Mouse (Mus musculus): ENCODE data around the gene Yipf1.

Yipf1 gene

DNA sequence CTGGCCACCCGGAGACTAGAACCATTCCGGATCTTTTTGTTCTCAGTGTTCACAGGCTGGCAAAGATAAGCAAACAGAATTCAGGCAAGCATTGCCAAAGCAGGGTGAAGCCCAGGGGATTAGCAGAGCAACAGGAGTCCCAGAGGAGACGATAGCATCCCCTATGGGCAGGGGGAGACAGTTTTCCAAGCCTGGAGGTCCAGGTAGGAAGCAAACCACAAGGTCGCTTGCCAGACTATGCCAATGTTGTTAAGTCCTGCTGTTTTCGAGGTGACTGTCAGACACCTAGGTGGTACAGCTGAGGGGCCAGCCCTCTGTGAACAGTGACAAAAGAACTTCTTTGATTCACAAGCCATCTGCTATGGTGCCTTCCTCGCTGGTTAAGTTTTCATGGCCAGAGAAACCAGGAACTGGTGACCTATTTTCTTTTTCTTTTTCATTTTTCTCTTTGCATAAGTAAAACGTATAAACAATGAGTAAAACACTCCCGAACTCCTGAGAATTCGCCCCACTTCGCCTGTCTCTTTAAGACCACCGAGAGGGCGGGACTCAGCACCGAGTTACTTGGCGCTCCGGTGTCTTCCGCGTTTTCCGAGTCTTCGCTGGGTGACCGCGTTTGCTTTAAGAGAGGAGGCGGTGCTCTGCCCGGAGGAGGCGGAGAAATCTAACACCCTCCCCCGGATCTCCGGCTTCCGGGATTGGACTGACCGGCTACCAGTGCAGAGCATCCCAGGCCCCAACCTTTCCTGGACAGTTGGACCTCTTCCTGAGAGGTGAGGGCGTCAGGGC is at the start of gene Yipf1:
Gene Yipf1 (plus strand): TSS at position 674 of the 789 bp plus-strand sequence.
- DNase-seq = peak; percentile 84 to 89

DNA sequence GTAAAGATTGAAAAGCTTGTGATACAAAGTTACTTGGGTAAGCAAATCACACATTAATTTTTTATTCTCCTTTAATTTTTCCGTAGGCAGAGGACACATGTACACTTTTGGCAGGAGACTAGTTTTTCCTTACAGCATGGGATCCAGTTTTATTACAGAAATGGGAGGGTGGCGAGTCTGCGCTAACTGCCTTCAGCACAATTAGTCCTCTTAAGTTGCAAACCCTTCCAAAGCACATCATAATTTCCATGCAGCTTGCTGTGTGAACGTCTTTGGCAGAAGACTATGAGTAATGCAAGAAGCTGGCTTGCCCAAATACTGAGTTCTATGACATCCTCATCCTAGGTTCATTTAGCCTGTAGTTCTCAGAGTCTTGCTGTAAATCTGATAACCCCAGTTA is 40.5 kb upstream of the Yipf1 start:
- no peak for DNase-seq

DNA sequence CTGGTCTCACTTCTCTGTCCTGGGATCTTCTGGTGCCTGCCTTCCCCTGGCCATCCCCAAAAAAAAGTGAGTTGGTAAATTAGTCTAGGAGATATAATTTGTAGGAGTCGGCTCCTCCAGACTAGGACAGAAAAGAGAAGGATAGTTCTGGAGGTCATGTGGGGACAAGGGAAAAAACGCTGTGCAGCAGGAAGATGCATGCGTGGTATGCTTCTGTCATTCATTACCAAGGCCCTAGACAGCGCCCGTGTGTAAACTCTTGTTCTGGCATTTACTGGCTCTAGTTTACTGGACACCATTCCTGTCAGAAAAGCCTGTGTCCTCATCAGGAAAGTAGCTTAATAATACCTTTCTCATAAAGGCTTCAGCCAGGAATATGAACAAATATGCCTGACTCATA is 39.7 kb upstream of the Yipf1 start:
- no peak for DNase-seq

DNA sequence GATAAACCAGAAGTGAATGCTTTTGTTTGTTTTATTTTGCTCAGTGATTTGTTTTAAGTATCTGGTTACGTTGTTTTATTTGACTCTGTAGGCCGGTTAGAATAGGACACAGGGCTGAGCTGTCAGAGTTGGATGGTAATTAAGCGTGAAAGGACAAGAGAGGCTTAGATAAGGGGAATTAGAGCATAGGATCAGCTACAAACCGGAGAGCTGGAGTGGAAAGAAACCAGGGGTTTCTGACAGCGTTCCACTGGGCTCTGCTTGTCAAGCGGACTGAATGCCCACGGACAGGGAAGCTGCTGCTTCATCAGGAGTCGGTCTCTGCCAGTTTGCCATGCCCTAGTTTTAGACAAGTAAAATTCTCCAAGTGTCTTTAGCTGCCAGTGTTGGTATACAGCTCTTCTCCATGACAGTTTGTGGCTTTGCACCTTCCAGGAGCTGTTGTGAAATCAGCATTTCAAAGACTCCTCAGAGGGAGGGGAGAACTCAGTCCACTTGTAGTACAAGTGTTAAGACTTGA is 35.9 kb upstream of the Yipf1 start:
- DNase-seq = no peak

DNA sequence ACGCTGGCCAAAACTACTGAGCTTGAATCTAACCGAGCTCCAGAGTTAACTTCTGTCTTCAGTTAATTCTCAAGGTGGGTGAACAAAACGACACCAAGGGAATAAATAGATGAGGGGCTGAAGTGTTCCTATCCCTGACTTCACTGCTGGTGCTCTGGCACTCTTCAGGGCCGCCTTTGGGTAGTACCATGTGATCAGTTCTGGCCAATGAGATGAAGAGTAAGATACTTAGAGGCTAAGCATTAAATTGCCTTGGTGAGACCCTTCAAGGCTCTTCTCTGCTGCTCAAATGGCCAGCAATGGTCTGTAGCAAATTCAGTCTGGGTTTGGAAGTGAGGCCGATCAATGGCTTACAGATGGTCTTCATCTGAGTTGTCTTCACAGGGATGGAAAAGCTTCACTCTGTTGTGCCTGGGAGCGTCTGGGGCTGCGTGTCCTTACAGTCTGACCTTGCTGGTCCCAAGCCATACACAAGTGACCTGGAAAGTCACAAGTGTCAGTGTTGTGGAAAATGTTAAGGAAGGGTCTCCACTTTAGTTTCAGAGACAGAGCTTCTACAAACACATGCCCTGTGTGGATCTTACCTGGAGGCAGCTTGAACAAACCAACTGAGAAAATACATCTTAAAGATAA is 33.2 kb upstream of the Yipf1 start:
- DNase-seq = no peak

DNA sequence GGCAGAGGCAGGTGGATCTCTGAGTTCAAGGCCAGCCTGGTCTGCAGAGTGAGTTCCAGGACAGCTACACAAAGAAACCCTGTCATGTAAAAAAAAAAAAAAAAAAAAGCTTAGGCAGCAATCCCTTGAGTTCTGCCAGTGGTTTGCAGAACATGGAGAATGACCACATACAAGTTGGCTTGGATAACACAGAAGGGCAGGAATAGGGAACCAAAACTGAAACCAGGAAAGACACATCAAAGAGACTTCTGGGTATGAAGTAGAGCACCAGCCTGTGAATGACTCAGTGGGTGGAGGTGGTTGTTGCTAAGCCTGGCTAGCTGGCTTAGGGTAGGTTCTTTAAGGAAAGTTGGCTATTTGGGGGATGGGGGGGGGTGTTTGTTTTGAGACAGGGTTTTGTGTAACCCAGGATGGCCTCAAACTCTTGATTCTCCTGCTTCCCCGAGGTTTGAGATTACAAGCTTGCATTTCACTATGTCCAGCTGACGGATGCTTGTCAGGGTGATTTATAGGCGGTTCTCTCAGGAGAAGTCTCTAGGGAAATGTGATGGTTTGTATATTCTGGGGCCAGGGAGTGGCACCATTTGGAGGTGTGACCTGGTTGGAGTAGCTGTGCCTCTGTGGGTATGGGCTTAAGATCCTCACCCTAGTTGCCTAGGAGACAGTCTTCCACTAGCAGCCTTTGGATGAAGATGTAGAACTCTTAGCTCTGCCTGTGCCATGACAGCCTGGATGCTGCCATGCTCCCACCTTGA is 28.5 kb upstream of the Yipf1 start:
- no peak for DNase-seq

DNA sequence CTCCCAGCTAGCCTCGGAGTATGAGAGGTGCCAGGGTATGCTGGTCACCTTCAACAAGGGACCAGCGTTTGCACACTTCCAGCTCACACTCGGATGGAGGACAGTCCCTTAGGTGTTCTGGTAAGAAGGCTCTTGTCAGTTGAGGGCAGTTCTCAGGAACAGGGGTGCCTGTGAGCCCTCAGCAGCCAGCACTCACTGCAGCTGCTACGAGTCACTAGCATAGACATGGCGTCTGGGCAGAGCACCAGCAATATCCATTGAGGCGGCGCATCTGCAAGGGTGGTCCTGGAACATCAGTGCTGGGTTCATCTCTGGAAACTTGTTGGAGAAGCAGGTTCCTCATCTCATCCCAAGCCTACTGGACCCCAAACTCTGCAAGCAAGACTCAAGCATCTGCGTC is 27.8 kb upstream of the Yipf1 start:
- DNase-seq = no peak

DNA sequence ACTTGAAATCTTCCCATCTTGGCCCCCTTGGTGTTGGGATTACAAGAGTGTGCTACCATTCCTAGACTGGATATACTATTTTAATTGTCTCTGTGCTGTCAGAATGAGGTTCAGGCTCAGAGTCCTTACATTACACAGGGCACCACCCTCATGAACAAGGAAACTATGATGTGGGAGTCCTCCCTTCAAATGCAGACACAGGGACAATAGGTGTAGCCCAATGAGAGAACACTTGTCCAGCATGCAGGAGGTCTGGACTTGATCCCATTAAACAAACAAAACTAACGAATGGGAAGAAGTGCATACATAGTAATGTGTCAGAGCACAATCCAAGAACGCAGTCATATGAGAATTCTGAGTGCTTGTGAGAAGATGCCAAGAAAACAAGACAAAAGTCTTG is 26.6 kb upstream of the Yipf1 start:
- no peak for DNase-seq

DNA sequence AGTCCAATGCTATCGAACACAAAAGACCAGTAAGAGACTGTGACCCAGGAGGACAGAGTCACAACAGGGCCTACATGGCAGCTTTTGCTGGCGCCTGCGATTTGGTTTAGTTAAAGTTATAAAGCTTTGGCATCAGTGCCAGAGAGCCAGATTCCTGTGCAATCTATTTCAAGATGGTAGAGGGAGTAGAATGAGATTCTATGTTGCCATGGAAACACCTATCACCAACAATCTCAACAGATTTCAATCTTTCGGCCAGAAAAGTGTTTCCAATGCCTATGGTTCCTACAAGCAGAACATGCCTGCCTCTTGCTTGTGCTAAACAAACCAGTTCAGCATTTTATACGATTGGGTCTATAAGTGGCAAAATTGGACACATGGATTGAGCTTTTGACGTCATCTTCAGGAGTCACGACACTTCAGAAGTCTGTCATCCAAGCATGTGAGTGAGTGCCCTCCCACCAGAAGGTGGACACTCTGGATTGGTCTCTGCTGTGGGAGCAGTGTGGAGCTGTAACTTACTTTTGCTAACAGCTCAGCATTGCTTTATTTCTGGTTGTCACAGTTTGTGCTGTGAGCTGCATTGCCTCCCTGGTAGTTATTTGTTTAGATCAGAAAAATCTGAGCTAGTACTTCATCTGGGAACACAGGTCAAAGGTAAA is 22.4 kb upstream of the Yipf1 start:
- no peak for DNase-seq

DNA sequence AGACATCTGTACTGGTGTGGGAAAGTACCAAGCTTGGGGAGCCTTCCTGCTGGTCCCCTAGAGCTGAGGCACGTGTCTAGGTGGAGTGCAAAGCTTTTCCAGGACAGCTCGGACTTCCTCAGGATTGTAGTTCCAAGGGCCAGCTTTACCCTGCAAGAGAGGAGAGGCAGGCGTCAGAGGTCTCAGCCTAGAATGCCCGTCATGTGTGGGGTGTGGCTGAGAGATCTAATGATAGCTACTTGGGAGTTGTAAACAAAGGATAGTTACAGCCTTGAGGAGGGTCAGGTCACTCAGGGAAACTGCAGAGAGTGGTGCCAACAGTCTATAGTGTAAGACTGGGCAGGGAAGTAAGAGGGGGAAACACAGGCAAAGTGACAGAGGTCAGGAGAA is 21.9 kb upstream of the Yipf1 start:
- no peak for DNase-seq

DNA sequence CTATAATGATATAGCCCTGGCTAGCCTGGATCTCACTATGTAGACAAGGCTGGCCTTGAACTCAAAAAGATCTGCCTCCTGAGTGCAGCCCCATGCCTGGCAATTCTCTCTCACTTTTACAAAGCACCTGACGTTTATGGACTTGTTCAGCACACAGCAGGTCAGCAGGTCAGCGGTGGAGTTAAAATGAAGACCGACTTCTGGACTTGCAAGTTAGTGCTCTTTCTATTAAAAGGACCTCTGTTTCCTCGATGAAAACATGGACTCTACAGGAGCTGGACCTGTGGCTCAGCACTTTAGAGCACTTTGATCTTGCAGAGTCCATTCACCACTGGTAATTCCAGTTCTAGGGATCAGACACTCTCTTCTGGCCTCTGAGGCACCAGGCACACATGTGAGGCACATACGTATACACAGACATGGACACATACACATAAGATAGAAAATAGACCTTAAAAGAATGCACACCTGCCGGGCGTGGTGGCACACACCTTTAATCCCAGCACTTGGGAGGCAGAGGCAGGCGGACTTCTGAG is 16.0 kb upstream of the Yipf1 start:
- DNase-seq = no peak

DNA sequence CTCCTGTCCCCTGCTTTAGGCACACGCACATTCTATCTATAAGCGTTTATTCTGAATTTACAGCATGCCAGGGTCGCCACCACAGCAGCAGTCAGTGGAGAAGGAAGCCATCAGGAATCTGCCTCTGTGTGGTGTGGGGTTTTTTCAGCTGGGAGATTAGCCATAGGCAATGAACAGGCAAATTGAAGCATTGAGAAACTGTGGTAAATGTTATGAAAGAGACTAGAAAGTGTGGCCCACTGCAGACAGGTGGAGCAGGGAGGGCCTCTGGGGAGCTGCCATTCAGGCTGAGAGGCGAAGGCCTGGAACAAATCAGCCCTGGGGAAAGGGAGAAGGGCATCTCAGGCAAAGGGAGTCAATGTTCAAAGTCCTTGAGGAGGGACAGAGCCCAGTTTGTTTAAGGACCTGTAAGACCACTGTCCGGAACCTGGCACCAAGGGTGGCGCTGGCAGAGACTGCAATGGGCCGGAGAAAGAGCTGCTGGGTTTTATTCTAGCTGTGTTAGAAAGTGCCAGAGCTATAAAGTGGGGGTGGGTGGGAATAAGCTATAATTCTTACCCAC is 14.3 kb upstream of the Yipf1 start:
- no peak for DNase-seq

DNA sequence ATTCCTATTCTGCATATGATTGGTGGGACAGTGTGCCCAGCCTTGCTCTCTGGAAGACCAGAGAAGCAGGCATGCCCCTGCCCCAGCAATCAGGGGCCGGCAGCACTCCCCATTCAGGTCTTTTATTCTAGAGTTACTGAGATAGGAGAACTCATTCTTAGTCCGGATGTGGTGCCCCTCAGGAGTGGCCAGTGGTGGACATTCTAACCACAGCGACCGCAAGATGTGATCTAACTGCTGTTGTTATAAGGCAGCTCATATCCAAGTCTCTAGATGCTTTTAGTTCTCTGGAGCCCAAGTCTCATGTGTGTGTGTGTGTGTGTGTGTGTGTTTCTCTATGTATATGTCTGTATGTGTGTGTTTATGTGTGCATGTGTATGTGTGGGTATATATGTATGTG is 13.8 kb upstream of the Yipf1 start:
- no peak for DNase-seq

DNA sequence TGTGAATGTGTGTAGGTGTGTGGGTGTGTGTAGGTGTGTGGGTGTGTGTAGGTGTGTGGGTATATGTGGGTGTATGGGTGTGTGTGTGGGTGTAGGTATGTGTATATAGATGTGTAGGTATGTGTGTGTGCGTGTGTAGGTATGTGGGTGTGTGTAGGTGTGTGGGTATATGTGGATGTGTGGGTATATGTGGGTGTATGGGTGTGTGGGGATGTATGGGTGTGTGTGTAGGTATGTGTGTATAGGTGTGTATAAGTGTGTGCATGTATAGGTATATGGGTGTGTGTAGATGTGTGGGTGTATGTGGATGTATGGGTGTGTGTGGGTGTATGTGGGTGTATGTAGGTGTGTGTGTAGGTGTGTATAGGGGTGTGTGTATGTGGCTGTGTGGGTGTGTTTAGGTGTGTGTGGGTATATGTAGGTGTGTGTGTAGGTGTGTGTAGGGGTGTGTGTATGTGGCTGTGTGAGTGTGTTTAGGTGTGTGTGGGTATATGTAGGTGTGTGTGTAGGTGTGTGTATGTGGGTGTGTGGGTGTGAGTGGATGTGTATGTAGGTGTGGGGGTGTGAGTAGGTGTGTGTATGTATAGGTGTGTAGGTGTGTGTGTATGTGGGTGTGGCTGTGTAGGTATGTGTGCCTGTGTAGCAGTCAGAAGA is 13.1 kb upstream of the Yipf1 start:
- no peak for DNase-seq

DNA sequence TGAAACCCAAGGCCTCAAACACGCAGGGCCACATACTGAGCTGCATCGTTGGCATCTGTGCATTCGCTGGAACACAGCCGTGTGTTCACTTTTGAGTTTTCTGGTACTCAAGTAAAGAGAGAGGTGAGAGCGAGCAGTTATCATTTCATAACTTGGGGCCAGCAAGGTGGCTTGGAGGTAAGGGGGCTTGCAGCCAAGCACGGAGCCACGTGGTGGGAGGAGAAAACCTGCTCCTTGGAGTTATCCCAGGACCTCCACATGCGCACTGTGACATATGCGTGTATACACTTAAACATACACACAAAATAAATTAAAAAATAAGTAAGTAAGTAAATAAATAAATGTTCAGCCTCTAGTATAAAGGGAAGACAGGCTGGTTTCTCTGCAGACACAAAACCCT is 11.9 kb upstream of the Yipf1 start:
- no peak for DNase-seq

DNA sequence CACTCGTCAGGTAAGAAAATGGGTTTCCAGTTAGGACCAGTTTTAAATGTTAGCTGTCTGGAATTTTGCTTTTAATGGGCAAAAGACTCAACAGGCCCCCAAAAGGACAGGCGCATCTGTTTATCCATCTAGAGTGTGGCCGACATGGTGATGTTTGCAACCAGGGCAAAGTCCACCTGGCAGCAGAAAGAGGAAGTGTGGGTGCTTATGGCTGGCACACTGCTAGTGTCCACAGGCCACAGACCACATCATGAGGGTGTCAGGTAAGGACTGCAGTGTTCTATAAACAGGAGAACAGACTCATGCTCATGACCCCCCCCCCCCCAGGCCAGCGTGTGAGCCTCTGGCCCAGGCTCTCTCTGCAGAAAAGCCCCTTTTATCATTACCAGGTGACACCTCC is 11.3 kb upstream of the Yipf1 start:
- no peak for DNase-seq

DNA sequence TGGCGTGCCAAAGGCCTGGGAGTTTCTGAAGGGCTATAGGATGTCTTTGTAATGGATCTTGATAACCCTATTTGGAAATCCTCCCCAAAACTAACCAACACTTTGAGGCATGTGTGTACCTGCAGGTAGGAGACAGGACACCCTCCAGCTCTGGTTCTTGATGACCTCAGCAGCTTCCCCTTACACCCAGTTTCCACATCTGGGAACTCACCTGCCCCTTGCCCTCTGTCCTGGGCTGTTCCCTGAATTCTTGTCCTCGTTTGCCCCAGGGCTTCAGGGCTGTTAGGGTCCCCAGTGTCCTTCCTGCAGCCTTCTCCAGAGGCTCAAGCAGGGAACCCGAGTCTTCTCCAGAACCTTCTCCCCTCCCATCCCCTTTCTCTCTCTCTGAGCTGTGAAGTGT is 10.6 kb upstream of the Yipf1 start:
- DNase-seq = no peak

DNA sequence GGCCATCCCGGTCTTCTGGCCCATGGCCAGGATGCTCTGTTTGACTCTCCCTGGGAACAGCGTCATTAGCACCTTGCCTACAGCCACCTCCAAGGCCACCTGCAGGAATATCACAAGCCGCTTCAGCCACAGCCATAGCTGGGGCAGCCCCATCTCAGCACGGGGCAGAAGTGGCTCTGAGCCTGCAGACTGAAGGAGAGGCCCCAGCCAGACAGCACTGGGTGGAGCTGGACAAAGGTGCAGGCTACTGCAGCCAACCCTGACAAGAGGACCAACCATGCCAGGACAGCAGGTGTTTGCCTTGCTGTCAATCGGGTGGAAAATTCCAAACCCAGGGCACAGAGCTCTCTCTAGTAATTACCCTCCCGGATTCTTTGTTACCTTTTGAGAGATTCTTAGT is 7.2 kb upstream of the Yipf1 start, which contains the start of gene Dio1:
Gene Dio1 (minus strand): TSS at position 204 of the 400 bp plus-strand sequence.
- DNase-seq = no peak

DNA sequence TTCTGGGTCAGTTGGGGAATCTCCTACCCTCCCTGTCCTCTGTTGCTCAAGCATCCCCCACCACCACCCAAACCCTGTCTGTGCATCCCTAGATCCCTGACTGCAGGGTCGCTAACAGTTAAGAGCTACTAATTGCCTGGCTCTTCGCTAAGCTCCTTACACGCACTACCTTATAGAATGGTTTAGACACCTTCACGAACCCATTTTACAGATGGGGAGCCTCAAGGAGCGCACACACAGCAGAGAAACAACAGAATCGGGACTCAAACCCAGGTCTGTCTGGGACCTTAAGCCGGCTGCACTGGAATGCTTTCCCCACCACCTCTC is 279 bp downstream of the Yipf1 start:
- no peak for DNase-seq

DNA sequence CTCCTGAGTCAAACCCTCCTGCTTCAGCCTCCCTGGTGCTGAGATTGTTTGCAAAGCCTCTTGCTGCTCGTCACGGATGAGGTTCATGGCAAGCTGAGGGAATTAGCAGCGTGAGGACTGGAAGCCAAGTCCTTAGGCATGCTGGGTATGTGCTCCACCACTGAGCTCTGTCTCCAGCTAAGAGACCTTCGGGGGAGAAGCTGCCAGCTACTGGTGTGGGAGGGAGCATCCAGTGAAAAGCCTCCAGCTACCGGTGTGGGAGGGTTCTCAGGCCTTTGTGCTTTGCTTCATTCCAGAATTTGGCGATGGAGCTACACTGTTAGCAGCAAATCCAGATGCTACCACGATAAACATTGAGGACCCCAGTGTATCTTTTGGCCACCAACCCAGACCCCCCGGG is 4.5 kb downstream of the Yipf1 start:
- DNase-seq = no peak

DNA sequence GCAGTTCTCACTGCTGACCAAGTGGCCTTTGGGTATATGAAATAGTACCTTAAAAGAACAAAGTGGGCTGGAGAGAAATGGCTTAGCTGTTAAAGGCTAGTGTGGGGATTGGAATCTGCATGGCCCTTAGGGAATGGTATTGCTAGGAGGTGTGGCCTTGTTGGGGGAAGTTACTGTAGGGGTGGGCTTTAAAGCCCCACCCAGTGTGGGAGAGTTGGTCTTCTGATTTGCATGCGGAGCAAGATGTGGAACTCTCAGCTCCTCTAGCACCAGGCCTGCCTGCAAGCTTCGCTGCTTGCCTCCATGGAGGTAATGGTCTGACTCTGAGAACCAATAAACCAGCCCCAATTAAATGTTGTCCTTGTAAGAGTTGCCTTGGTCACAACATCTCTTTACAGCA is 6.9 kb downstream of the Yipf1 start:
- DNase-seq = no peak

DNA sequence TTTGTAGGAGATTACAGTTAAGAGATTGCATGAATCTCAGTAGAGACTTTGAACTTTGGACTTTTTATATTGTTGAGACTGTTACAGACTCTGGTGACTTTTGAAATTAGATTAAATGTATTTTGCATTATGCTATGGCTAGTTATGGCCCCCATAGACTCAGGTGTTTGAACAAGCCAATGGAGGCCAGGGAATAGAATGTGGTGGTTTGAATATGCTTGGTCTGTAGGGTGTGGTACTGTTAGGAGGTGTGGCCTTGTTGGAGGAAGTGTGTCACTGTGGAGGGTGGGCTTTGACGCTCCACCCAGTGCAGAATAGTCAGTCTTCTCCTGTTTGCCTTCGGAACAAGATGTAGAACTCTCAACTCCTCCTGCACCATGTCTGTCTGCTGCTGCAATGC is 8.9 kb downstream of the Yipf1 start:
- no peak for DNase-seq

Measured in thymus, adult 18-20 months (tissue).